Mouse (Mus musculus) heart, embryonic 16.5 days (tissue): ENCODE data around the gene Rtp3. TPM values are rescaled to one million over a fixed set of nuclear protein-coding genes. Genes with fewer than 3 reads are reported as not detected.

Experiments
- ATAC-seq: fragments of 200-750 bp; cut with Nextera tagmentation; replicated peaks from 2 replicates; pipeline ENCODE4 v1.8.0; 2017; ENCODE audit warnings: moderate number of reproducible peaks; ENCODE audit not compliant: insufficient read depth, low FRiP score; ENCODE audit errors: extremely low read depth
- H3K27ac ChIP-seq: fragments of 300-500 bp; sonication (generic); 2 replicates; pipeline ENCODE4 v1.5.1; 2014; ENCODE audit warnings: mild to moderate bottlenecking, low read length, control low read depth, moderate library complexity
- H3K27me3 ChIP-seq: fragments of 300-500 bp; sonication (generic); 2 replicates; pipeline ENCODE4 v1.6.1; 2014; ENCODE audit warnings: low read length, mixed read lengths; ENCODE audit not compliant: control insufficient read depth, insufficient read depth
- H3K36me3 ChIP-seq: fragments of 300-500 bp; sonication (generic); 2 replicates; pipeline ENCODE4 v1.6.1; 2014; ENCODE audit not compliant: control insufficient read depth, insufficient read depth
- H3K4me1 ChIP-seq: fragments of 300-500 bp; sonication (generic); 2 replicates; pipeline ENCODE4 v1.6.1; 2014; ENCODE audit warnings: low read length, mixed read lengths; ENCODE audit not compliant: control insufficient read depth, insufficient read depth
- H3K4me2 ChIP-seq: fragments of 300-500 bp; sonication (generic); 2 replicates; pipeline ENCODE4 v1.6.1; 2014; ENCODE audit warnings: low read depth, mild to moderate bottlenecking, control low read depth, low read length
- H3K4me3 ChIP-seq: fragments of 300-500 bp; sonication (generic); 2 replicates; pipeline ENCODE4 v1.5.1; 2014; ENCODE audit warnings: mild to moderate bottlenecking, control low read depth, low read length
- H3K9ac ChIP-seq: fragments of 300-500 bp; sonication (generic); 2 replicates; pipeline ENCODE4 v1.6.1; 2014; ENCODE audit warnings: low read length, control low read depth
- H3K9me3 ChIP-seq: fragments of 300-500 bp; sonication (generic); replicated peaks from 2 replicates; pipeline ENCODE4 v1.6.1; 2016; ENCODE audit warnings: low read length; ENCODE audit not compliant: control insufficient read depth
- WGBS: fragments of 180-500 bp; shearing (Covaris S2); extraction: QIAGEN DNeasy Blood & Tissue Kit; methylation state at CpG from one replicate; pipeline ENCODE4 v1.1.7; 2014; 5-methylcytosine and 5-hydroxymethylcytosine counted together
- polyA plus RNA-seq: library from polyadenylated mRNA; unstranded; fragments of >200 nt; fragmentation: Nextera tagmentation; extraction: Ambion mirVana; gene quantifications from 2 replicates; pipeline ENCODE4 v1.2.1, GENCODE M21; 2015

Gene Rtp3
- polyA plus RNA-seq, 1 experiment from 2014 or later = 0.13 TPM

DNA sequence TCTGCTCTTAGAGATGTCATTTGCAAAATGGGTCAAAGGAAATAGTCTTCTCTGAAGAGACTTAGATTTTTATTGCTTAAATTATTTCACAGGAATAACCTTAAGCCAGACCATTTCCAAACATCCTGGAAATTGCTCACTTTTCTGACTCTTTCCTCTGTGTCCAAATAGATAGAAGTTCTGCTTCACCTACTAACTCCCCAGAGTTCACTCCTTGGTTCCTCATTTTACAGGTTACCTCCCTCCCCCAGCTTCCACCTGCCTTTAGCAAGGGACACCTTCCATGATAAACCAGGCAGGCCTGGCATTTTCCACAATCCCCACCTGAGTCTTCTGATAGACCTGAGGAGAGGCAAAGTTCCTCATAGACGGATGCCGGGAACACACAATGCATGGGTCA is 16.2 kb upstream of the Rtp3 start:
- Histone ChIP-seq H3K9me3 (no peaks in the 10 kb centered on the region), H3K9ac (no peak overlapping the region), H3K36me3 (no peaks in the 10 kb centered on the region), H3K27ac (no peak overlapping the region), H3K27me3 (no peaks in the 10 kb centered on the region), H3K4me2 (no peak overlapping the region), H3K4me1 (no peaks in the 10 kb centered on the region), H3K4me3 (no peak overlapping the region)
- ATAC-seq = no peak
- WGBS = 80% methylated on average over 2 of the region's 2 CpGs

DNA sequence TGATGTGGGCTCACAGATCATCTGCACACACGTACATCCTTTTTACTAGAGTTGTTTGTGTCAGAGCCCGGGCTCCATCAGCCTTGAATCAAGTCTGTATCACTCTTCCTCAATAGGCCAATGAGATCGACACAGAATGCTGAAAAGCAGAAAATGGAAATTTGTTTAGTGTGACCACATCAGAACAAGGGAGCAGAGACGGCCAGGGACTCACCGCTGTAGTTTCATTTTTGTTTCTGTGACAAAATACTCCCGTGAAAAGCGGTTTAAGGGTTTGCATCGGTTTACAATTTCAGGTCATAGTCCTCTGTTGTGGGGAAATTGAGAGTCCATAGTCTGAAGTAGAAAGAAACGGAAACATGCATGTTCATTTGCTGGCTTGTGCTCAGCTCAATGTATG is 12.9 kb upstream of the Rtp3 start:
- H3K4me2 ChIP-seq = no peak overlapping the region
- H3K9me3 ChIP-seq = no peaks in the 10 kb centered on the region
- H3K4me3 ChIP-seq = no peak overlapping the region
- no peaks in the 10 kb centered on the region for H3K36me3 ChIP-seq
- no peak for ATAC-seq
- WGBS = 85% methylated on average over 9 of the region's 9 CpGs
- H3K9ac ChIP-seq = no peak overlapping the region
- H3K4me1 ChIP-seq = peaks cover 5% of the 10 kb centered on the region; the same call in 1 of the 2 replicates
- no peak overlapping the region for H3K27ac ChIP-seq
- H3K27me3 ChIP-seq = no peaks in the 10 kb centered on the region

- H3K27me3 ChIP-seq = no peaks in the 10 kb centered on the region
- ATAC-seq = no peak
- H3K27ac ChIP-seq = no peak overlapping the region
- 82% methylated on average over 12 of the region's 12 CpGs for WGBS
- H3K4me2 ChIP-seq = no peak overlapping the region
- no peak overlapping the region for H3K9ac ChIP-seq
- H3K9me3 ChIP-seq = no peaks in the 10 kb centered on the region
- H3K4me1 ChIP-seq = peaks cover 5% of the 10 kb centered on the region; the same call in 1 of the 2 replicates
- H3K36me3 ChIP-seq = no peaks in the 10 kb centered on the region
- no peak overlapping the region for H3K4me3 ChIP-seq
These were observed 11.2 kb upstream of the Rtp3 start for GRCm38 (mm10) chr9:111001621-111002020.

- Histone ChIP-seq H3K9ac (no peak overlapping the region), H3K27me3 (no peaks in the 10 kb centered on the region), H3K4me3 (no peak overlapping the region), H3K4me2 (no peak overlapping the region), H3K9me3 (no peaks in the 10 kb centered on the region), H3K36me3 (no peaks in the 10 kb centered on the region), H3K4me1 (peaks cover 7% of the 10 kb centered on the region), H3K27ac (no peak overlapping the region)
- WGBS = 61% methylated on average over 10 of the region's 10 CpGs
- ATAC-seq = no peak
These were observed 9.5 kb upstream of the Rtp3 start for GRCm38 (mm10) chr9:110999856-111000255.

GRCm38 (mm10) chr9:110999056-110999455 is 8.7 kb upstream of the Rtp3 start:
- no peak overlapping the region for H3K4me3 ChIP-seq
- no peak overlapping the region for H3K9ac ChIP-seq
- H3K27ac ChIP-seq = no peak overlapping the region
- H3K4me1 ChIP-seq = peaks cover 7% of the 10 kb centered on the region
- H3K9me3 ChIP-seq = no peaks in the 10 kb centered on the region
- 94% methylated on average over 2 of the region's 2 CpGs for WGBS
- no peak overlapping the region for H3K4me2 ChIP-seq
- no peak for ATAC-seq
- H3K27me3 ChIP-seq = no peaks in the 10 kb centered on the region
- no peaks in the 10 kb centered on the region for H3K36me3 ChIP-seq

- H3K27me3 ChIP-seq = no peaks in the 10 kb centered on the region
- H3K4me3 ChIP-seq = no peak overlapping the region
- peaks cover 7% of the 10 kb centered on the region for H3K4me1 ChIP-seq
- ATAC-seq = no peak
- H3K36me3 ChIP-seq = no peaks in the 10 kb centered on the region
- no peak overlapping the region for H3K9ac ChIP-seq
- WGBS = 2% methylated on average over 5 of the region's 5 CpGs
- H3K9me3 ChIP-seq = no peaks in the 10 kb centered on the region
- H3K4me2 ChIP-seq = no peak overlapping the region
- H3K27ac ChIP-seq = no peak overlapping the region
These were observed 6.9 kb upstream of the Rtp3 start for GRCm38 (mm10) chr9:110997245-110997644.

GRCm38 (mm10) chr9:110994716-110995172 is 4.4 kb upstream of the Rtp3 start:
- Histone ChIP-seq H3K4me2 (peak overlapping the region; percentile 63), H3K27me3 (no peaks in the 10 kb centered on the region), H3K9me3 (no peaks in the 10 kb centered on the region), H3K4me3 (peak overlapping the region; percentile 52), H3K27ac (0 out of 2 replicates have a peak overlapping the region, but pooled peaks have one; percentile 16), H3K9ac (peak overlapping the region; percentile 68), H3K36me3 (no peaks in the 10 kb centered on the region), H3K4me1 (peaks cover 4% of the 10 kb centered on the region)
- 9% methylated on average over 13 of the region's 13 CpGs for WGBS
- ATAC-seq = peak; percentile 88

DNA sequence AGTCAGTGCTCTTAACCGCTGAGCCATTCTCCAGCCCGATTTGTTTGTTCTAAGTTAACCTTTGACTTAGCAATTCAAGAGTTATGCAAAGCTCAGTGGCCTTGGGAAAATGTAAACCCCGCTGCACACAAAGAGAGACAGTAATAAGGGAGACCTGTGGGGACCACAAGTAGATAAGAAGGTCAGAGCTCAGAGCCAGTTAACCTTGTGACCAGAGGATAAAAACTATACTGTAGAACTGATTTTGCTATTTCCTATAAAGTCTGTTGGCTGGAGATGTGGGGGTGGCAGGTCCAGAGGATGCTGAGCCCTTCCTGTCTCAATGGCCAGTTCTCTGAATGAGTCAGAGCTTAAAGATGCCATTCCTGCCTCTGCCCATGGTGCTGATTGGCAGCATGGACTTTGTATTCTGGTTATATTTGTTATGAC is 2.9 kb upstream of the Rtp3 start:
- WGBS = 38% methylated on average over 3 of the region's 3 CpGs

DNA sequence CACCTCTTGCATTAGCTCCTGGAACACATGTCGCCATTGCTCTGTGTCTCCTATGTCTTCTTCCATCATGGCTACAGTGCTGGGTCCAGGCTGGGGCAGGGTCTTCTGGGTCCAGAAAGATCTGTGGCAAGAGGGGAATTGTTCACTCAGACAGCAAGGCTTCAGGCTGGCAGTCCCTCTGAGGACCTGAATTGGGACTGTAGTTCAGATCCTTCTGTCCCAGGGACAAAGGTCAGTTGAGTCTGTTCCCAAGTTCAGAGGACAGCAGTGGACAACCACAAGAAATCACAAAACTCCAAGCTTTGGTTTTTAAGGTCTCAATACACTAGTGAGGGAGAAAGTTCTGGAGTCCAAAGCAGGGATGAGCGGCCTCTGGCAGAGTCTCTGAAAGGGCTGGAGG is 840 bp downstream of the Rtp3 start:
- H3K4me3 ChIP-seq = no peak overlapping the region
- WGBS = 91% methylated on average over 2 of the region's 2 CpGs

More for the DNA sequence above, 2.9 kb upstream of the Rtp3 start:
- Histone ChIP-seq H3K36me3 (no peaks in the 10 kb centered on the region), H3K4me1 (peaks cover 2% of the 10 kb centered on the region; the same call in 1 of the 2 replicates), H3K4me3 (no peak overlapping the region), H3K27me3 (no peaks in the 10 kb centered on the region), H3K4me2 (no peak overlapping the region), H3K27ac (no peak overlapping the region), H3K9me3 (no peaks in the 10 kb centered on the region), H3K9ac (no peak overlapping the region)
- ATAC-seq = no peak

More for the DNA sequence above, 840 bp downstream of the Rtp3 start:
- no peak for ATAC-seq
- H3K4me2 ChIP-seq = no peak overlapping the region
- no peak overlapping the region for H3K27ac ChIP-seq
- no peaks in the 10 kb centered on the region for H3K27me3 ChIP-seq
- H3K9ac ChIP-seq = no peak overlapping the region
- H3K36me3 ChIP-seq = no peaks in the 10 kb centered on the region
- no peaks in the 10 kb centered on the region for H3K9me3 ChIP-seq
- no peaks in the 10 kb centered on the region for H3K4me1 ChIP-seq
